Mouse (Mus musculus): ENCODE measurements at regions not wholly inside any gene's neighbourhood (a gene's known extent, or its start where the extent isn't known, plus 50 kb on each side); places are given as distances from the start of the nearest gene placed in this dataset.

DNA sequence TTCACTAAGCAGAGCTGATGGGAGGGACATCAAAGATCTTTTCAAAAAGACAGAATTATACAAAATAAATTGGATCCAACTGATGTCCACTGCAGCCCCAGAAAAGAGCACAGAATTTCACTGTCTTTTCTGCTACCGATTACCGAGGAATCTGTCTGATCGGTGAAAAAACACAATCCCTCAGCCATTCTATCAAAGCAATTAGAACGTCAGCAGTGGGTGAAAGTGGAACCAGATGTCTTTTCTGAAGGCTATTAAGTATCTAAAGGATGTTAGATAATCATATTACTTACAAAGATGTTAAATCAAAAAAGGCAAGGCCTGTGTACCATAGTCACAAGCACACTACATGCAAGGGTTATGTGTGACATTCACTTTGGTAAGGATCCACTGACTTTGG lies 315.2 kb downstream of the Dcdc2c start:
- 66% methylated on average over 4 of the region's 4 CpGs for WGBS
- no peak for DNase-seq (ENCODE audit: low read depth, low spot score)

DNA sequence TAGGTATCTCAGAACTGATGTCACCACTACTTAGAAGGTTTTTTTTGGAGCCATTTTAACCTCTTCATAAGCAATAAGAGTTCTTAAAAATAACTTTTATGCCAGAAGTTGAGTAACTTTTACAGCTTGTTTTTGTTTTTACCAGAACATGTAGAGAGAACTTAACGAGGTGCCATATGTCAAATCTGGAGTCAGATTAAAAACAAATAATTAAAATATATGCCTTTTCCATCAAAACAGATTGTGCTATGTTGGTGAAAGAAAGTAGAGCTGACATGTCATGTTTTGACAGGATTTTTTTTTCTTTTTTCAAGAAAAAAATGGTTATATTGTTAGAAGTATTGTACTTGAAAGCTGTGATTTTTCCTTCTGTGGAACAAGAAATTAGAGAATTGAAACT lies 349.4 kb downstream of the Dcdc2c start:
- WGBS = 62% methylated on average over 1 of the region's 1 CpGs
- no peak for DNase-seq (ENCODE audit: low read depth, low spot score)

DNA sequence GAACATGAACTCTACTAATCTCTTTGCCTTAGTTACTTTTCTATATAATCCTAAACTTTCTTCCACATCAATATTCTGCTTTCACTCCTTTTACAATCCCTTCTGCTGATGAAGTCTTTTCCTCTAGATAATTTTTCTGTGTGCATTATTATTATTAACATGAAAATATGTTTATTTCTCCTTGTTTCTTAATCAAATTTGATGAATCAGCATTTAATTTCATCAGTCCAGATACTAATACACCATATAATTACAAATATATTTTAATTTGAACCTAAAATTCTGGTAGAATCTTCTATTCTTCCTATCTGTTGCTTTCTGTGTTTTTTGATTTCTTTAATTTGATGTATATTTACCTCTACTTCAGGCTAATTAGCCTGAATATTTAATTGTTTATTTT lies 365.5 kb downstream of the Dcdc2c start:
- DNase-seq (ENCODE audit: low read depth, low spot score) = no peak

DNA sequence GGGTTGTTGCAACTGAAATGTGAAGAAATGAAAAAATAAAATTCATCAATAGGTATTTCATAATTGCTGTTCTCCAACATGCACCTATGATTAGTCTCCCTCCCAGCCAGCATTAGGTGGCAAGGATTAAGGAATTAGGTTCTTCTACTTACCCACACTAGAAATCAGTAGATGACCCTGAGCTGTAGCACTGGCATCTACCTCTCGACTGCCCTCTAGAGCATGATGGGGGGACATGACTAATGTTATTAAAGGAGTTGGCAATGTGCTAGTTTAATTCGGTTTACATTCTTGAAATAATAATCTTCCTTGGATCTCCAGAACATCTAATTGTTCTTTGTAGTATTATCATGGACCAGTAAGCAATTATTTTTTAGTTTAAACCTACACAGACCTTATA lies 370.9 kb downstream of the Dcdc2c start:
- WGBS = 56% methylated on average over 2 of the region's 2 CpGs
- DNase-seq (ENCODE audit: low read depth, low spot score) = no peak

DNA sequence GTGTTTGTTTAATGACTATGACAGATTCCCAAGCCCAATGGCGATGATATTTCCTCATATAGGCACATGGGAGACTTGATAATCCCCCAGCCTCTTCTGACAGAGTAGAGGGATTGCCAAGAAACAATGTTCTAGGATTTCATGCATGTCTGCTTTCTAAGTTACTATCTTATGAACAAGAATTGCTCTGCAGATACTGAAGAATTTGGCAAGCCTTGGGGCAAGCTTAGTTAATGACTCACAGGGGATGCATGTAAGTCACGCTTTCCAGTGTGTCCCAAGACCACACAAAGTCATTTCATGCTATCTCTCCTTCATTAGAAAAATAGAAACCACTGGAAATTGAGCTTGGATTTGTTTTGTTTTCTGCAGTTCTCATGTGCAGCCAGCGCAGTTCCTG lies 376.2 kb downstream of the Dcdc2c start:
- DNase-seq (ENCODE audit: low read depth, low spot score) = no peak
- 37% methylated on average over 3 of the region's 3 CpGs for whole genome bisulfite sequencing

DNA sequence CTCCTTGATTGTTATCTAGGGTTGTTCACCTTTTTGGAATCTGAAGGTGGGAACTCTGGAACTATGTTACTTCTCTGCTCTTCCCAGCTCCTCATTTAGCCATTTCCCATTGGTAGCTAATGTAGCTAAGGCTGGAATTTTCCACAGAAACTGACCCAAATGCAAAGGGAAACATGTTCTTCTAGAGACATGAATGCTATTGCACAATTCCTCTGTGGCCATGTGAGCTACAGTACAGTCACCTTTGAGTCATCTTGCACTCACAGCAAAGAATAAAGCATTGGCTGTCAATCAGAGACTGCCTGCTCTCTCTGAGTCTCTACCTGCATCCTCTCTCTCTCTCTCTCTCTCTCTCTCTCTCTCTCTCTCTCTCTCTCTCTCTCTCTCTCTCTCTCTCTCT lies 378.1 kb downstream of the Dcdc2c start:
- DNase-seq (ENCODE audit: low read depth, low spot score) = no peak

DNA sequence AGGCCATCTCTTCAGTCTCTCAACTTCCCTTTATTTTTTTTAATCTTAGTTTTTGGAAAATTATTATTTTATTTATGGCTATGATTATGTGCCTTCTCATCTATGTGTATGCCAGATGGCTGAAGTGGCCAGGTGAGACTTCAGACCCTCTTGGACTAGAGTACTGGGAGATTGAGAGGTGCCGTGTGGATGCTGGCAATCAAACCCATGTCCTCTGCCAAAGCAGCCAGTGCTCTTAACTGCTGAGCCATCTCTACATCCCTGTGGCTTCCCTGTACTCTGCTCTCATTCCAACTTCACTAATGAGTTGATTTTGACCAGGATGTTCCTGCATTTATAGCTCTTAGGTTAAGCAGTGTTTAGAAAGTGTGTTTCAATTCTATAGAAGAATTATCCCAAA lies 393.4 kb downstream of the Dcdc2c start:
- no peak for DNase-seq (ENCODE audit: low read depth, low spot score)
- 90% methylated on average over 1 of the region's 1 CpGs for WGBS

DNA sequence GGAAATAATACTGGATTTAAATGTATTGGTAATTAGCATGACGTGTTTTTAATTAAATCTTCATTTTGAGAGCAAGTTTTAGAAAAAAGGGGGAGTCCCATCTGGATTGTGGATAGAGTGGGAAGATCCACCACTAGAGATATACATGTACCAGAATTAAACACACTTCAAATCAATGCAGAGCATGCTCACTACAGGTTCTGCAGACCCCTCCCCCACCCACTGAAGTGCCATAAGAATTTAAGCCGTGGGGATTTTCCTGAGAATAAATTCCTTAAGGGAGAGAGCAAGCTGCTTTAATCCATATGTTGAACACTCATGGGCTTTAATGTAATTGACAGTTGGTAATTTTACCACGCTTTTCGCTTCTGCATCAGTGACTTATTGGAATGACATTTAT lies 401.4 kb downstream of the Dcdc2c start:
- DNase-seq (ENCODE audit: low read depth, low spot score) = no peak
- 71% methylated on average over 4 of the region's 4 CpGs for WGBS

DNA sequence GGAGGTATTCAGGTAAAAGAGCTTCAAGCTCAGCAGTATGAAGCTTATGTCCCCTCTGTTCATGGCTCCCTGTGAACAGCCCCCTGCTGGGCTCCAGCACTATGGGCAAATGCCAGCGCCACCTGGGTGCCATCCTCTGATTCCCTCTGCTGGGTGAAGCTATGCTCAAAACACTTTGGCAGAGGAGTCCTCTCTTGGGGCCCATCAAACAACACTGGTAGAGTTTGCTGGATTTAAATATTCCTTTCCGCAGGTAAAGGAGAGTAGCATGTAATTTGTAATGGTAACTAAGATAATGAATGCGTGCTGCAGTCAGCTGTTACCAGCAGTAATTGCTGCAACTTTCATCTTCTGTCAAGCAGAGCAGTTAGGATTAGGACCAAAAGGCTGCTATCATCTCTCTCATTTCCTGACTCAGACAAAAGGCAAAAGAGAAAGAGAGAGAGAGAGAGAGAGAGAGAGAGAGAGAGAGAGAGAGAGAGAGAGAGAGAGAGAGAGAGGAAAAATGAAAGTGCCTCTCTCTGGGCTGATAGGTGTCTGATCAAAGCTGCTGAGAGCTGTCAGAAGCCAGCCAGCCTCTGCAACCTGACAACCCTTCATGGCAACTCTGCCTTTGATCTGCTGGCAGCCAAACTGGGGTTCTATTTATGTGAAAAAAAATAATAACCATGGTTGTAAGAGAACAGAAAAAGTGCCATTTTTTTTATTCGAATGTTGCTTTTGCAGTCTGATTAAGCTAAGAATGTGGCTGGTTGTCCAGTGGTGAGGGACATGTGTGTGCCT lies 416.2 kb downstream of the Dcdc2c start:
- WGBS = 80% methylated on average over 4 of the region's 4 CpGs
- no peak for DNase-seq (ENCODE audit: low read depth, low spot score)

DNA sequence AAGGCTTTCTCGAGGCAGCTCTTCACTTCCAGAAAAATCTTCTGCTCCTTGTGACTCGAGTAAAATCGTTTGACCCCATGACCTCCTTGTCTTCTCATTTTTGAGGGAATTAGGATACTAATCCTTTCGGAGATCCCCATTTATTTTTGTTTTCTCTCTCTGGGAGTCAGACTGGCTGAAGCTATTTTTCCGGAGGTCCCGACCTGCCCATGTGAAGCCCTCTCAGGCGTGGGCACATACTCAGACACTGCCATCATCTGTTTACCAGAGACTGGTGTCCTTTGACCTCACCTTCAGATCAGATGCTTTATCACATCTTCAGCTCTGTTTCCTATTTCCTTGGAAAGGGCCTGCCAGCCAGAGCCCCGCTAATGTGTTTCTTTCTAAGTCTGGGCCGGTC lies 429.4 kb downstream of the Dcdc2c start:
- no peak for DNase-seq (ENCODE audit: low read depth, low spot score)
- 45% methylated on average over 9 of the region's 9 CpGs for WGBS

DNA sequence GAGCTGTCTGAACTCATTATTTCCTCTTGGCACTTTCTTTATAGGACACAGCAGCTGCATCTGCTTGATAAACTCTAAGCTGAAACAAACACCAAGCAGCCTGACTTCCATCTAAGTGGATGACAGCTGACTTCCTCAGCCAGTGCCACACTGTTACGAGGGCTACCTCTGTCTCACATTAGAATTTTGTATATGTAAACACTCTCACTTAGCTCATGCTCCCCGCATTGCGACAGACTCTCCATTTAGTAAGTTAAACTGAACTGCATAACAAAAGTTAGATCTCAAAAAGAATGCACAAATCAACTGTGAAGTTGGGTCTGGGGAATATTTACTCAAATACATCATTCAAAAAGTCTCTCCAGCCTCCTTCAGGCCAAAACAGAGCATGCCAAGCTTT lies 432.1 kb downstream of the Dcdc2c start:
- WGBS = 62% methylated on average over 3 of the region's 3 CpGs
- DNase-seq (ENCODE audit: low read depth, low spot score) = no peak

DNA sequence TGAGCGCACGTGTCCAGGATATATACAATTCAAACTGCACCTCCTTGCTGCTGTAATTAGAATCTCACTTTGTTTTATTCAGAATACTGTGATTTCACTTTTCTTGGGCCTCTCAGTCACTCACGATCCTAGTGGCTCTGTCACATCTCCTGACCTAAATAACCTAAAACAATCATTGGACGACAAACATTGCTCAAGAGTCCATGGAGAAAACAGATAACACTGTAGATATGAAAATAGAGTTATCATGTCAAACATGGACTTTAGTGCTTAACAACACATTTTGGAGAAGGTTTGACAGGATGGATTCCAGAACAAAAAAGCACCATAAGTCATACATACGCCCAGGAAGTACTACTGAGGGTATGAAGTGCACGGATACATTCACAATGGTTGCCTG lies 461.5 kb downstream of the Dcdc2c start:
- 80% methylated on average over 6 of the region's 6 CpGs for WGBS

DNA sequence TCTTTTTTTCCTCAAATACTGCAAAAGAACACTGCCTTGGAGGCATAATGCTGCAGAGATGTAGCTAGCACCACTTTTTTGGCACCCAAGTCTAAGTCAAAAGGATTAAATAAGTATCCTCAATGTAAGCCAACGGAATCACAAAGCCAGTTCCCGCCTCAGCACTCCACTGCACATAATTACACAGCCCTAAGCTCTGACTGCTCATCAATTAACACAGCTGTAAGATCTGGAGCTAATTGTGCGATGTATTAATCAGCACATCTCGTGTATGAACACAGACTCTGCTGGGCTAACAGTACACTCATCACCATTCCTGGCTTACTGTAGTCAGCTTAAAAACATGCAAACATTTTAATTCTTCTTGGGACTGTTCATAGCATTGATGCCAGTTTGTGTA lies 466.7 kb downstream of the Dcdc2c start:
- no peak for DNase-seq (ENCODE audit: low read depth, low spot score)
- WGBS = 80% methylated on average over 4 of the region's 4 CpGs

More for the DNA sequence above, 461.5 kb downstream of the Dcdc2c start:
- no peak for DNase-seq (ENCODE audit: low read depth, low spot score)

DNA sequence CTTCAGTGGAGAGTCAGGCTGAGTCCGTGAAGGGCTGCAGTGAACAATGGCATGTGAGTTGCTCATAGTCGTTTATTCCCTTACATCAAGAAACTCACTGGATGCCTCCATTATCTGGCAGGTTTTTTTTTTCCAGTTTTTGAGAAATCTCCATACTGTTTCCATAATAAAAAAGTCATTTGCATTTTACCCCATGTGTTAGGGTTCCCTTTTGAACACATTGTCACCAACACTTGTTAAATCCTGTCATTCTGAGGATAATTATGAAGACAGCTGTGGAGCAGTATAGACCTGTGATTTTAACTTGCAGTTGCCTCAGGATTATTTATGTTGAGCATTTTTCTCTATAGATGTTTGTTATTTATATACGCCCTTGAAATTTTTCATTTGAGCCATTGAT lies 475.6 kb downstream of the Dcdc2c start:
- no peak for DNase-seq (ENCODE audit: low read depth, low spot score)
- WGBS = 82% methylated on average over 3 of the region's 3 CpGs

DNA sequence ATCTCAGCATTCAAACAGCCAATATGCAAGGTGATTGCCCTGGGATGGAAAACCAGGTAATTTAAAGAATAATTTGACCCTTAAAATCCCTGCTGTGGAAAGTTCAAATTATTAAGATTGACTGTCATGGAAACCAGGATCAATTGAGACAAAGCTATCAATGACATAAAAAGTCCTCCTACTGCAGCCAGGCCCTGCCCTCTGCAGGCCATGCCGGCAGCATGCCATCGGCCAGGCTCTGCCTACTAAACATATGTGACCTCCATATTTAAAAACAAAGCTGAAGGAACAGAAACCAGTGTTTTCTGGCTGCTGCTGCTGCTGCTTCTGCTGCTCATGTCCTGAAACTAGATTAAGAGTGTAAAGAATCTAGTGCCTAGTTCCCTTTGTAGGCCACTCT lies 483.6 kb downstream of the Dcdc2c start:
- no peak for DNase-seq (ENCODE audit: low read depth, low spot score)
- 68% methylated on average over 2 of the region's 2 CpGs for WGBS

DNA sequence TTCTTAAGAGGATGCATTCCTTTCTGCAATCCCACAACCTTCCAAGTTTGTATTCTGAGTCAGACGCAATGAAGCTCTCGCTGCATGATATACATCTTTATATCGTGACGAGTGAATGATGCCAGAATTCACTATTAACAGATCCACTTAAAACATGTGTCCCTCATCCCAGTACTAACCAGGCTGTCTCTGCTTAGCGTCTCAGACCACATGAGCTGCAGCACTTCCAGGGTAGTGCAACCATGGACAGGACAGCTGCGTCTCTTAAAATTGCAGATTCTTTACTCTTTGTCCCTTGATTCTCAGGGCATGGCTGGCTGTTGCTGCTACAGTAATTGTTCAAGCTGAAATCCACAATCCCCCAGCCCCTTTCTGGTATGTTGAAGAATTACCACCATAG lies 491.9 kb downstream of the Dcdc2c start:
- DNase-seq (ENCODE audit: low read depth, low spot score) = no peak
- WGBS = 71% methylated on average over 6 of the region's 6 CpGs

DNA sequence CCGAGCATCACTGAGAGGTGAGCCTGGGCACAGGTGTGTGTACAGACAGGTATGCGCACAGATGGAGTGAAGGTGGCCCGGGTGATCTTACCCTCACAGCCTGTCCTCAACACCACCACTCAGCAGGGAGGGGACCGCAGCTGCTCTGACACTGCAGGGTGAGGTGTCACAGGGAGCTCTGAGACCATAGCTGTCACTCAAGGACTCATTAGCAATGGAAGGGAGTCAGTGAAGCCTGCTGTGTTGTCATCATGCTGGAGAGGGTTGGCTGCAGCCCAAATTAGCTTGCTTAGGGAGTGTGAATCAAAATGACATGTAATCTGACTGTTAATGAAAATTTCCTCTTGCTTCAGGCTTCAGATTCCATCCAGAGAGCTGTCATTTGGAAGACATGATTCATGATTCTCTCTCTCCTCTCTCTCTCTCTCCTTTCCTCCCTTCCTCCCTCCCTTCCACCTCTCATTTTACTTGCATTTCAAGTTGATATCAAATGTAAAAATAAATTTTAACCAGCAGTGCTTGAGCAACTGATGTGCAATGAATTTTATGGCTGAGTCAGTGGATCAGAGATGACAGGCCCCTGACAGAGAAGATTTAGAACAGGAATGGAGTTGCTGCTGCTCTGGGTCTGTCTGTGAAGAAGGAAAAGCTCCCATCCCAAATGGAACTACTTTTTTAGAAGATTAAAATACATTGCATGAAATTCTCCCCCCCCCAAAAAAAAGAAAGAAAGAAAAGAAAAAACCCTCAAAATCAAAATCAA lies 496.5 kb downstream of the Dcdc2c start:
- no peak for DNase-seq (ENCODE audit: low read depth, low spot score)
- 55% methylated on average over 4 of the region's 4 CpGs for WGBS

DNA sequence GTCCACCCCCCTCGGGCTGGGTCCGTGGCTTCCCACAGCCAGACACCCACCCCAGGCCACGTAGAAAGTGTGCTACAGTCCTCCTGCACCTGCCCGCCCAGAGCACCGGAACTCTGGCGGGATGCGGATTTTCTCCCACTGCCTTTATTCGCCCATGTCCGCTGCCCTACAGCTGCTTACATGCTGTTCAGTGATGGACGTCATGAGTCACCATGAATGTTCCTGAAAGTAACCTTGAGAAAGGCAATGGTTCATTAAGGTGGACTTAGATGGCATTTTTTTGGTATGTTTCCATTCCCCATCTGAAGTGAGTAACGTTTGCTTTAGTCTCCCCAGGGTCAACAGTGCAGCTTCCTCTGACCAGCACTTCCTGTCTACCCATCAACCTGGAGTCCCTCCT lies 497.8 kb downstream of the Dcdc2c start:
- DNase-seq (ENCODE audit: low read depth, low spot score) = no peak
- WGBS = 89% methylated on average over 11 of the region's 11 CpGs

DNA sequence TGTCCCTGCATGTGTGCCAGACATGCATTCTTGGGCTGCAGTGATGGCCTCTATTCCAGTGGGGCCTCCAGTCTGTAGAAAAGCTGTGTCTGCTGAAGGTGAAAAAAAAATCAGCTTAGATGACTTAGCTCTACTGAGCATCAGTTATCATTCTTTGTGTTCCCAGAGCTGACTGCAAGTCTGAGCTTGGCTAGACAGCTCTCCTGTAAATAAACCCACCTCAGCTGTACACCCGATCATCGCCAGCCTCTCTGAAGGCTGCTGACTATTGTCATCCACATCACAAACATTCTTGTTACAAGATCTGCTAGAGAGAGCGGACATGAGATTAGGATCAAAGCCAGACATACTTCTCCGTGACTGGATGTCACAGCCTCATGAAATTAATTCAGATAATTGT lies 504.2 kb downstream of the Dcdc2c start:
- no peak for DNase-seq (ENCODE audit: low read depth, low spot score)
- whole genome bisulfite sequencing = 65% methylated on average over 4 of the region's 4 CpGs

DNA sequence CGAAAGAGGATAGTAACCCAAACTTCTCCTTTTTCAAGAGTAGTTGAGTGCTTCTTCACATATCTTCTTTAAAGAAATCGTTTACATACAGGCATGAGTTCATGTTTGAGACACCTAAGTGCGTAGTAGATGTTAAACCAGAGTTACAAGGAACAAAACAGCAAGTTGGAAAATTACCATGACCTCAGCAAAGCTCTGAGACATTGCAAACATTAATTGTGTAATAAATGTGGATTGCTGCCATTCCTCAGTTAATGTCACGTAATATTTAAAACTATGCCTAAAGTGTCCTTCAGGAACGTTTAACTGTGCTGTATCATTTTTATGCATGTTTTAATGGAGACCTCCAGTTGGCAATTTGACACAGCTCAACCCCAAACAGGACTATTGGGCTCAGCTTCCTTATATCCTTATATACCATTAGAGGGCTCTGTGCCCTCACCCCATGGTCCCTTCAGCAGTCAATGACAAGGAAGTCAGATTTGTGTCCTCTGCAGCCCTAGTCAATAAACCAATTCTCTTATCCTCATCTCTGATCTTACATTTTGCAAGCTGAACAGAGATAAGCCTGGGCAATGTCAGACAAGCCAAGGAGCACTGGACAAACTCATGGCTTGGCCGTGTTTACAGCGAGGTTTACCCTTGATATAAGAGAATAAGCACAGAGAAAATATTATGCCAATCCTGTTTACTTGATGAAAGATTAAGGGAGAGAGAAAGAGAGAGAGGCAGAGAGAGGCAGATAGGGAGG lies 513.9 kb downstream of the Dcdc2c start:
- WGBS = 42% methylated on average over 7 of the region's 7 CpGs
- no peak for DNase-seq (ENCODE audit: low read depth, low spot score)

DNA sequence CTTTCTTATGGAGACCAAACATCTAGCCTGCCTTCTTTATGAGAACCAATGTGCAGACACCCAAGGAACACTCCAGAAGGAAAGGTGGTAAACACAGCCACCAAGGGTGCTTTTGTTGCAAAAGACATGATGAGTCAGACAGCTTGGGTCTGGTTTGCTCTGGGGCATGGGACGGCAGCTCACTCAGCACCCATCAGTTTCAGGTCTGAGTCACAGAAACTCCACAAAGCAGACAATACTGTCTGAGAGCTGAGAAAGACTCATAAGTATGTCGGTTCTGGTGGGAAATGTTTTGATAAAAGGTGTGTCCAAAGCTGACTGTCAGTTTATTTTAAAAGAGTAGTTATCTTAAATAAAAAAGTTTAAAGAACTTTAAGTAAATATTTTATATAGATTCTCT lies 553.0 kb downstream of the Dcdc2c start:
- WGBS = 55% methylated on average over 2 of the region's 2 CpGs

More for the DNA sequence above, 553.0 kb downstream of the Dcdc2c start:
- DNase-seq (ENCODE audit: low read depth, low spot score) = no peak

Data from large intestine, adult 2 months (tissue).